Mouse (Mus musculus) hindbrain, embryonic 14.5 days (tissue): Measurements from ENCODE around the gene Patj. TPM values are rescaled to one million over a fixed set of nuclear protein-coding genes. Genes with fewer than 3 reads are reported as not detected.
A peak's percentile ranks its signal among the peaks of the same experiment; 100 is the strongest.

Experiments used
- ATAC-seq: fragments of 200-750 bp; cut with Nextera tagmentation; 2 replicates; pipeline ENCODE4 v1.8.0; 2017; ENCODE audit warnings: moderate number of reproducible peaks, mild to moderate bottlenecking, moderate TSS enrichment, moderate library complexity; ENCODE audit not compliant: low FRiP score
- DNase-seq: peaks from one replicate; pipeline ENCODE4 v3.0.0-alpha.2; 2015; ENCODE audit warnings: low spot score
- H3K27ac ChIP-seq: fragments of 300-500 bp; sonication (generic); 2 replicates; pipeline ENCODE4 v1.5.1; 2014; ENCODE audit warnings: mild to moderate bottlenecking, moderate library complexity
- H3K27me3 ChIP-seq: fragments of 300-500 bp; sonication (generic); 2 replicates; pipeline ENCODE4 v1.6.1; 2014; ENCODE audit warnings: mild to moderate bottlenecking, low read length, mixed read lengths; ENCODE audit not compliant: control insufficient read depth, insufficient read depth
- H3K36me3 ChIP-seq: fragments of 300-500 bp; sonication (generic); replicated peaks from 2 replicates; pipeline ENCODE4 v1.6.1; 2014; ENCODE audit not compliant: control insufficient read depth, insufficient read depth
- H3K4me1 ChIP-seq: fragments of 300-500 bp; sonication (generic); replicated peaks from 2 replicates; pipeline ENCODE4 v1.6.1; 2014; ENCODE audit warnings: antibody characterized with exemption, low read length, mixed read lengths; ENCODE audit not compliant: control insufficient read depth, insufficient read depth
- H3K4me2 ChIP-seq: fragments of 300-500 bp; sonication (generic); replicated peaks from 2 replicates; pipeline ENCODE4 v1.6.1; 2014; ENCODE audit warnings: mild to moderate bottlenecking, moderate library complexity
- H3K4me3 ChIP-seq: fragments of 300-500 bp; sonication (generic); replicated peaks from 2 replicates; pipeline ENCODE4 v1.5.1; 2014; ENCODE audit warnings: mild to moderate bottlenecking, low read length
- H3K9ac ChIP-seq: fragments of 300-500 bp; sonication (generic); 2 replicates; pipeline ENCODE4 v1.6.1; 2014
- H3K9me3 ChIP-seq: fragments of 300-500 bp; sonication (generic); 2 replicates; pipeline ENCODE4 v1.6.1; 2016; ENCODE audit warnings: low read length; ENCODE audit not compliant: control insufficient read depth
- WGBS: fragments of 180-500 bp; shearing (Covaris S2); extraction: QIAGEN DNeasy Blood & Tissue Kit; methylation state at CpG from one replicate; pipeline ENCODE4 v1.1.7; 2014; 5-methylcytosine and 5-hydroxymethylcytosine counted together
- polyA plus RNA-seq: library from polyadenylated mRNA; unstranded; fragments of >200 nt; fragmentation: Nextera tagmentation; extraction: Ambion mirVana; gene quantifications from 2 replicates; pipeline ENCODE4 v1.2.1, GENCODE M21; 2014

The Patj gene
- polyA plus RNA-seq, 1 experiment from 2014 or later = 8.0 TPM

DNA sequence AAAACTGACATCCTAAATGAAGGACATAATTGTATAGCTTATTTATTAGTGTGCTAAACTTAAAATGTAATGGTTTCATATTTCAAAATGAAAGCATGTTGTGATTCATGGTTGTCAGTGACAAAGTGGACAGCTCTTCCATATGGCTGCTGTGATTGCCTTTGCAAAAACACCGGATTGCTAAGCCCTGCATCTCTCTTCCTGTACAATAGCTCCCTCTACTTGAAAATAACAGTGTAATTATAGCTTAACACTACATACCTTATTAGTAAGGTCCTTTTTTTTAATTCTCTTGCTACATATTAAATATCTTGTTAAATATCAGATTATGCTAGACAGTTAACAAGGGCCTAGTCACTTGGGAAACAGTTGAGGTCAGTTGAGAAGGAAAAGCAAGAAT lies 93.8 kb downstream of the Patj start:
- DNase-seq = peak; percentile 46
- H3K27ac ChIP-seq = no peak overlapping the region
- no peaks in the 10 kb centered on the region for H3K27me3 ChIP-seq
- H3K4me3 ChIP-seq = no peak overlapping the region
- ATAC-seq = no peak
- H3K4me2 ChIP-seq = no peak overlapping the region
- H3K4me1 ChIP-seq = no peaks in the 10 kb centered on the region
- no peak overlapping the region for H3K9ac ChIP-seq
- no peaks in the 10 kb centered on the region for H3K9me3 ChIP-seq
- H3K36me3 ChIP-seq = no peaks in the 10 kb centered on the region
- WGBS = 52% methylated on average over 1 of the region's 1 CpGs

DNA sequence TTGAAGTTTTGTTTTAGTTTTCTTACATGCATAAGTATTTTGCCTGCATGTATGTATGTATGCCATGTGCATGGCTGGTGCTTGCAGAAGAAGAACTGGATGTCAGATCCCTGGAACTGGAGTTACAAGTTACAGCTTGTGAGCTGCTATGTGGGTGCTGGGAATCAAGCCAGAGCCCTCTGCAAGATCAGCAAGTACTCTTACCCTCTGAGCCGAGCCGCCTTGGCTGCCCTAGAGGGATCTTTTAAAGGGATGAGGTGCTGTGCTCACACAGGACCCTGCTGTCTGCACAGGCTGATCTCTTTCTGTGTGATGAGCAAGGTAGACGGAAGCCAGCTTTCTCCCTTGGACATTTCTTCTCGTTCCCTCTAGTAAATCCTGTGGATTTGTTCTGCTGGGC lies 102.8 kb downstream of the Patj start:
- no peak overlapping the region for H3K4me3 ChIP-seq
- no peak for ATAC-seq
- H3K4me1 ChIP-seq = no peaks in the 10 kb centered on the region
- no peaks in the 10 kb centered on the region for H3K9me3 ChIP-seq
- H3K9ac ChIP-seq = no peak overlapping the region
- WGBS = 92% methylated on average over 4 of the region's 4 CpGs
- no peak overlapping the region for H3K4me2 ChIP-seq
- no peaks in the 10 kb centered on the region for H3K27me3 ChIP-seq
- no peak for DNase-seq
- H3K36me3 ChIP-seq = peaks cover 5% of the 10 kb centered on the region
- no peak overlapping the region for H3K27ac ChIP-seq

DNA sequence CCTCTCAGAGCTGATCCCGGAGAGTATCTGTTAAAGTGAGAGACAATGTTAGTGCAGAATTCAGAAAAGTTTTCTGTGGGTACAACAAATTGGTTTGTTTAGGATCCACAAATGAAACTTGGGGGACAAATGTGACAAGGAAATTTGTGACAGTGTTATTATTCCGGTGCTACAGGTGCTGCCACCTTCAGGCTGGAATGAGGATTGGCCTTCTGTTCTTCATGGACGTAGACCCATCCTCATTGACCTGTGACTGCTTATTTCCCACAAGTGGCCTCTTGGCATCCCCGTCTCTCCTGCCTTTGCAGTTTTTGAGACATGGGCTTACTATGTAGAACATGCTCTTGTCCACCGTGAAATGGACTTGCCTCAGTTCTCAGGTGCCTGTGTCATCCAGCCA lies 104.6 kb downstream of the Patj start:
- no peaks in the 10 kb centered on the region for H3K27me3 ChIP-seq
- no peak overlapping the region for H3K9ac ChIP-seq
- no peak for DNase-seq
- peaks cover 5% of the 10 kb centered on the region for H3K36me3 ChIP-seq
- H3K27ac ChIP-seq = no peak overlapping the region
- WGBS = 65% methylated on average over 5 of the region's 5 CpGs
- H3K4me2 ChIP-seq = no peak overlapping the region
- ATAC-seq = no peak
- H3K9me3 ChIP-seq = no peaks in the 10 kb centered on the region
- H3K4me1 ChIP-seq = no peaks in the 10 kb centered on the region
- no peak overlapping the region for H3K4me3 ChIP-seq

DNA sequence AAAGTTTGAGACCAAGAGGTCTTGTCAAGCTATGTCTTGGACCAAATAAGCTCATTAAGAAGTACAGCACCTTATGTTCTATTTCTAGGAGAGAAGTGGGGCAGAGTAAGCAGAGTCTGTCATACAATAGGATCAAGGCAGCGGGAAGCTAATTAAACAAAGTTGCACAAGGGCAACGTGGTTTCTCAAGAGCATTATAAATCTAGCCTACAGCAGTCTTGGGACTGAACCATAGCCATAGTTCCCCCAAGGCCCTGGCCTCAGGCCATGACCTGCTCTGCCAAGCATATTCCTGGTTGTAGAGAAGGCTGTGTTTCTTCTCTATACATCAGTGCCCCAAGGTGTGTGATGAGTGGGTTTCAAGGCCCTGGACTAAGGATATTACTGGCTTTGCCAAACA lies 105.3 kb downstream of the Patj start:
- Histone ChIP-seq H3K36me3 (peaks cover 5% of the 10 kb centered on the region), H3K4me1 (no peaks in the 10 kb centered on the region), H3K27ac (no peak overlapping the region), H3K4me2 (no peak overlapping the region), H3K9me3 (no peaks in the 10 kb centered on the region), H3K4me3 (no peak overlapping the region), H3K27me3 (no peaks in the 10 kb centered on the region), H3K9ac (no peak overlapping the region)
- DNase-seq (no peak), ATAC-seq (no peak)
- WGBS = 86% methylated on average over 2 of the region's 2 CpGs

DNA sequence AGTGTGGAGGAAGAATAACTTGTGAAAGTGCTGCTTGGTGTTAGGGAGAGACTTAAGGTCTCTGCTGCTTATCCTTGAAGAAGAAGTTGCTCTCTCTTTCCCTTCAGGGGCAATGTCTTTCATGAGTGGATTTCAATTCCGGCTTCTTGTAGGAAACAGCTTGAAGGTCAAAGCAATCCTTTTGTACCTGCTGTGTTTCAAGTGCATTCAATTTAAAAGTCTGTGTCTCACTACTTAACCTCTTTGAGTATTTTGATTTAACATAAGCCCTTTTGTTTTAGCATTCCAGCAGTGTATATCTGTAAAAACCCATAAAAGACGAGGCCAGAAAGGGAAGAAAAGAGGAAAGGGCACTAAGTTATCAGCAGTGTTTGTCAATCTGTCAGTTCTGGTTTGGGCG lies 109.2 kb downstream of the Patj start:
- ATAC-seq (no peak), DNase-seq (no peak)
- Histone ChIP-seq H3K9me3 (no peaks in the 10 kb centered on the region), H3K4me1 (0 out of 2 replicates have a peak, but pooled peaks cover 4% of the 10 kb centered on the region), H3K9ac (no peak overlapping the region), H3K36me3 (no peaks in the 10 kb centered on the region), H3K27me3 (no peaks in the 10 kb centered on the region), H3K4me2 (no peak overlapping the region), H3K27ac (no peak overlapping the region), H3K4me3 (no peak overlapping the region)
- WGBS = 69% methylated on average over 3 of the region's 3 CpGs

DNA sequence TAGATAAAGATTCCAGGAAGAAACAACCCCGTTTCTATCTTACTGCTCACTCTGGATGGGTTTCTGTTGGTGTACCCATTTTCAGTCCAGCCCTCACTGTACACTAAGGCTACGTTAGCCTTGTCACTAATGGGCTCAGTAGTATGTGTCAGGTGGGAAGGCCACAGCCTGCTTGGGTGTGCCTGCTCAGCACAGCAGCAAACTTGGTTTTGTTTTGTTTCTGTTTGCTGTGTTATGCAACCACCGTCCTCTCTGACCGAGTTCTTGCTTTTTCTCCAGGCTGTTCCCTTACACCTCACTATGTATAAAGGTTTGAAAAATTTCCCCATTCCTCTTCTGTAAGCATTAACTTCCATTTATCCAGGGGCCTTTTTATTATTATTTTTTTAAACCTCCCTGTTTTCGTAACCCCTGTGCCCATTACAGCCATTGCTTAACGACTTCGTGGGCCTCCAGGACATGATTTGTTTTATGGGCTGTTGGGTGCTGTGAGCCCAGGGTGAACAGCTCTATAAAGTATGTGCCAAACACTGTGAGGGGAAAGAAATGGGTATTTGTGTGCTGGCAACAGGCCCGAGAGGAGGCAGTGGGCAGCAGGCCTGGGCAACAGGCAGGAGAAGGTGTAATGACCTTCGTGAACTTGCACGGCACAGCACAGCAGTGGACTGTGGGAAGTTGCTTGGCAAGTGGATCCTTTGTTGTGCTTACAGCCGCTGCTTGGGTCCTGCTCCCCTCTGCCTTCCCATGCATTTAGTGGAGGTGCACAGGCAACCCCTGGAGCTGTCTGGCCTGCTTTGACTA lies 113.1 kb downstream of the Patj start:
- Histone ChIP-seq H3K36me3 (no peaks in the 10 kb centered on the region), H3K4me2 (no peak overlapping the region), H3K9me3 (no peaks in the 10 kb centered on the region), H3K9ac (no peak overlapping the region), H3K27me3 (no peaks in the 10 kb centered on the region), H3K4me1 (0 out of 2 replicates have a peak, but pooled peaks cover 4% of the 10 kb centered on the region), H3K27ac (no peak overlapping the region), H3K4me3 (no peak overlapping the region)
- ATAC-seq (no peak), DNase-seq (no peak)
- WGBS = 71% methylated on average over 11 of the region's 11 CpGs

DNA sequence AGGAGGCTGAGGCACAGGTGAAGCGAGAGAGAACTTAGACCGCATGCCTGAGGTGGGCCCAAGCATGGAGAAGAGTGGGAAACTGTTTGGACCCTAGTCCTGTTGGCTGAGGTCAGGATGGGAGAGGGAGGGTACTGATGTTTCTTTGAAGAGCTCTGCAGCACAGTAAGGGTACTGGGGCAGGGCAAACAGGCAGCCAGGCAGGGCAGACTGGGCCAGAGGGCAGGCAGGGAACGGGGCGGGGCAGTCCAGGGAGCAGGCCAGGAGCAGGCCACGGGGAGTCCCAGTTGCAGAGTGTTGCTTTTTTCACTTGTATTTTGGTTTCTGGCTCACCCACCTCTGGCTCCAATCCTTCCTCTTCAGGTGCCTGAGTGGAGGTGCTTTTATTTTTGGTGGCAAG lies 114.4 kb downstream of the Patj start:
- 79% methylated on average over 5 of the region's 5 CpGs for WGBS
- Histone ChIP-seq H3K4me2 (no peak overlapping the region), H3K9ac (no peak overlapping the region), H3K4me3 (no peak overlapping the region), H3K4me1 (0 out of 2 replicates have a peak, but pooled peaks cover 4% of the 10 kb centered on the region), H3K36me3 (no peaks in the 10 kb centered on the region), H3K27ac (no peak overlapping the region), H3K9me3 (no peaks in the 10 kb centered on the region), H3K27me3 (no peaks in the 10 kb centered on the region)
- no peak for ATAC-seq
- DNase-seq = no peak

DNA sequence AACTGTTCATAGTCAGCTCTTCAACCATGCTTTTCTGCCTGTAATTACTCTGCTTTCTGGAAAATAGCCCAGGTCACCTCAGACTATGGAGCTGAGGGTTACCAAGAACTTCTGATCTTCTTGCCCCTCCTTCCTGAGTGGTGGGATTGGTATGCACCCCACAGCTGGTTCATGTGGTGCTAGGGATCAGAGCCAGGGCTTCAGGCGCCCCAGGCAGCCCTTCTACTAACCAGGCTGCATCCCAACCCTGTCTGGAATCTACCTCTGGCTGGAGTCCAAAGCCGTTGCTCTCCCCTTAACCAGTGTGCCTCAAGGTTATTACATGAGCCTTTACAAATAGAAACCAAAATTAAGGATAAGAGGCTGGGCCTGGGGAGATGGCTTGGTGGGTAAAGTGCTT lies 115.7 kb downstream of the Patj start:
- H3K4me1 ChIP-seq = 0 out of 2 replicates have a peak, but pooled peaks cover 4% of the 10 kb centered on the region
- ATAC-seq (peak; percentile 75; the same call in 1 of the 2 replicates), DNase-seq (peak; percentile 37)
- H3K9ac ChIP-seq = no peak overlapping the region
- 51% methylated on average over 2 of the region's 2 CpGs for WGBS
- H3K27ac ChIP-seq = no peak overlapping the region; the same call in 1 of the 2 replicates
- H3K27me3 ChIP-seq = no peaks in the 10 kb centered on the region
- H3K9me3 ChIP-seq = no peaks in the 10 kb centered on the region
- H3K4me2 ChIP-seq = no peak overlapping the region
- no peaks in the 10 kb centered on the region for H3K36me3 ChIP-seq
- H3K4me3 ChIP-seq = no peak overlapping the region

DNA sequence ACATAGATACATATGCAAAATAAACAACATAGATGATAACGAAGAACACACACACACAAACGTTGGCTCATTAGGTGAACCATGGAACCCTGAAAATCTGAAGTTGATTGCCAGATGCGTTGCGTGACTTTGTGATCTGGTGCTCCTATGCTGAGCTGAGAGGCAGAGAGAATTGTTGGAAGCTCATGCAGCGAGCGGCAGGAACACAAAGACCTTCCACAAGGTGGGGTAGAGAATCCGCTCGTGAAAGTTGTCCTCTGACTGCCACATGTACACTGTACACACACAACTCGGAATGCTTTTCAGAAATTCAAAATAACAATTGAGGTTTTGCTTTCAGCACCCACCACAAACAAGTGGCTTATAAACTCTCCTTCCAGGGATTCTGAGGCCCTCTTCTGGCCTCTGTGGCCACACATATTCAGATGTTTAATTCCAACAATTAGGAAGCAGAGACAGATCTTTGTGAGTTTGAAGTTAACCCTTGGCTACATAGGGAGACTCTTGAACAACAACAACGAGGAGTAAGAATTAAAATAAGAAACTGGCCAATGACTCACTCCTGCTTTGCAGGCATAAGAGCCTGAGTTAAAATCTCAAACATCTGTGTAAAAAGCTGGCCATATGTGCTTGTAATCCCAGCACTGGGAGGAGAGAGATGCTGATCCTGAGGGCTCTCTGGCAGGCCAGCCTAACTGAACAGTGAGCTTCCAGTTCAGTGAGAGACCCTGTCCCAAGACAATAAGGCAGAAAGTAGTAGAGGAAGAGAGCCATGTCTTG lies 116.6 kb downstream of the Patj start:
- Histone ChIP-seq H3K27ac (no peak overlapping the region), H3K4me2 (no peak overlapping the region), H3K4me3 (no peak overlapping the region), H3K4me1 (0 out of 2 replicates have a peak, but pooled peaks cover 4% of the 10 kb centered on the region), H3K9me3 (no peaks in the 10 kb centered on the region), H3K27me3 (no peaks in the 10 kb centered on the region), H3K9ac (no peak overlapping the region), H3K36me3 (no peaks in the 10 kb centered on the region)
- WGBS = 79% methylated on average over 10 of the region's 10 CpGs
- DNase-seq (no peak), ATAC-seq (no peak)
